Mouse (Mus musculus): ENCODE data around the gene 6430550D23Rik.

Gene 6430550D23Rik

GRCm38 (mm10) chr2:156007888-156008532 lies at the start of gene 6430550D23Rik, which contains the start of gene Ergic3:
Gene 6430550D23Rik, minus strand, starts transcription at chr2:156007977.
Gene Ergic3, plus strand, starts transcription at chr2:156008045.
- DNase-seq (ENCODE audit: low spot score in 2 of 2), result peak; percentile 99

GRCm38 (mm10) chr2:156052816-156053215 lies 45.0 kb upstream of the 6430550D23Rik start, which contains the start of gene Fer1l4:
Gene Fer1l4, minus strand, starts transcription at chr2:156052947.
- DNase-seq (ENCODE audit: low spot score in 2 of 2), result no peak

GRCm38 (mm10) chr2:156047929-156048328 lies 40.2 kb upstream of the 6430550D23Rik start:
- peak in 1 of 2 experiments; percentile 8 for DNase-seq (ENCODE audit: low spot score in 2 of 2)

GRCm38 (mm10) chr2:156042903-156043302 lies 35.1 kb upstream of the 6430550D23Rik start:
- no peak for DNase-seq (ENCODE audit: low spot score in 2 of 2)

GRCm38 (mm10) chr2:156039390-156039789 lies 31.6 kb upstream of the 6430550D23Rik start:
- no peak for DNase-seq (ENCODE audit: low spot score in 2 of 2)

- DNase-seq (ENCODE audit: low spot score in 2 of 2), result no peak
These were observed 17.7 kb upstream of the 6430550D23Rik start for GRCm38 (mm10) chr2:156025482-156025881.

GRCm38 (mm10) chr2:156021765-156022164 lies 14.0 kb upstream of the 6430550D23Rik start:
- no peak for DNase-seq (ENCODE audit: low spot score in 2 of 2)

GRCm38 (mm10) chr2:156021219-156021618 lies 13.4 kb upstream of the 6430550D23Rik start:
- DNase-seq (ENCODE audit: low spot score in 2 of 2), result no peak

GRCm38 (mm10) chr2:156018106-156018505 lies 10.3 kb upstream of the 6430550D23Rik start:
- DNase-seq (ENCODE audit: low spot score in 2 of 2), result no peak

- no peak for DNase-seq (ENCODE audit: low spot score in 2 of 2)
These were observed 2.4 kb downstream of the 6430550D23Rik start for GRCm38 (mm10) chr2:156005393-156005792.

- peak; percentile 22 to 31 for DNase-seq (ENCODE audit: low spot score in 2 of 2)
These were observed 15.9 kb downstream of the 6430550D23Rik start for GRCm38 (mm10) chr2:155991863-155992321.

- DNase-seq (ENCODE audit: low spot score in 2 of 2), result no peak
These were observed 16.6 kb downstream of the 6430550D23Rik start for GRCm38 (mm10) chr2:155991151-155991550.

- peak; percentile 39 to 49 for DNase-seq (ENCODE audit: low spot score in 2 of 2)
These were observed 18.7 kb downstream of the 6430550D23Rik start for GRCm38 (mm10) chr2:155989085-155989484.

GRCm38 (mm10) chr2:155987131-155987530 lies 20.6 kb downstream of the 6430550D23Rik start:
- DNase-seq (ENCODE audit: low spot score in 2 of 2), result no peak

- DNase-seq (ENCODE audit: low spot score in 2 of 2), result no peak
These were observed 22.0 kb downstream of the 6430550D23Rik start for GRCm38 (mm10) chr2:155985776-155986175.

- DNase-seq (ENCODE audit: low spot score in 2 of 2), result peak; percentile 82 to 83
These were observed 28.3 kb downstream of the 6430550D23Rik start for GRCm38 (mm10) chr2:155979328-155979991.

- DNase-seq (ENCODE audit: low spot score in 2 of 2), result peak; percentile 45
These were observed 33.6 kb downstream of the 6430550D23Rik start for GRCm38 (mm10) chr2:155974087-155974731.

GRCm38 (mm10) chr2:155973348-155973747 lies 34.4 kb downstream of the 6430550D23Rik start:
- DNase-seq (ENCODE audit: low spot score in 2 of 2), result no peak

- no peak for DNase-seq (ENCODE audit: low spot score in 2 of 2)
These were observed 44.8 kb downstream of the 6430550D23Rik start for GRCm38 (mm10) chr2:155962991-155963390.

- DNase-seq (ENCODE audit: low spot score in 2 of 2), result peak; percentile 57 to 71
These were observed 45.9 kb downstream of the 6430550D23Rik start for GRCm38 (mm10) chr2:155961862-155962261.

- no peak for DNase-seq (ENCODE audit: low spot score in 2 of 2)
These were observed 47.8 kb downstream of the 6430550D23Rik start for GRCm38 (mm10) chr2:155959981-155960380.

Data from spleen, postnatal 36 days (tissue).